Mouse (Mus musculus): ENCODE data around the gene Gpr84. TPM values are rescaled to one million over a fixed set of nuclear protein-coding genes. Genes with fewer than 3 reads are reported as not detected.
A peak's percentile ranks its signal among the peaks of the same experiment; 100 is the strongest.

Gpr84 gene
- polyA plus RNA-seq, 1 experiment: 0.43 TPM

GRCm38 (mm10) chr15:103322396-103322795 lies 12.0 kb upstream of the Gpr84 start:
- H3K27ac ChIP-seq (ENCODE audit: control insufficient read depth, insufficient read depth, low read depth, low read length): peak overlapping the region; percentile 9; the same call in 1 of the 2 replicates
- H3K27me3 ChIP-seq (ENCODE audit: control insufficient read depth, insufficient read depth, low read length): no peaks in the 10 kb centered on the region
- H3K4me3 ChIP-seq (ENCODE audit: control insufficient read depth, low read depth, low read length): peak overlapping the region; percentile 94
- peaks cover 1% of the 10 kb centered on the region; the same call in 1 of the 2 replicates for H3K36me3 ChIP-seq (ENCODE audit: control insufficient read depth, insufficient read depth, low read length)
- peaks cover 13% of the 10 kb centered on the region for H3K4me1 ChIP-seq (ENCODE audit: control insufficient read depth, insufficient read depth, low read length)
- TF ChIP-seq POLR2A (IDR thresholded peaks at IDR 0.05; ENCODE audit: control insufficient read depth, low read depth, low read length) (no peak), CTCF (IDR thresholded peaks at IDR 0.05; ENCODE audit: control insufficient read depth, insufficient read depth, insufficient replicate concordance, low read depth, low read length) (no peak)

GRCm38 (mm10) chr15:103321076-103321475 lies 10.7 kb upstream of the Gpr84 start:
- Histone ChIP-seq H3K27ac (ENCODE audit: control insufficient read depth, insufficient read depth, low read depth, low read length) (no peak overlapping the region), H3K36me3 (ENCODE audit: control insufficient read depth, insufficient read depth, low read length) (peaks cover 3% of the 10 kb centered on the region), H3K27me3 (ENCODE audit: control insufficient read depth, insufficient read depth, low read length) (no peaks in the 10 kb centered on the region), H3K4me1 (ENCODE audit: control insufficient read depth, insufficient read depth, low read length) (peaks cover 13% of the 10 kb centered on the region), H3K4me3 (ENCODE audit: control insufficient read depth, low read depth, low read length) (no peak overlapping the region)
- TF ChIP-seq POLR2A (IDR thresholded peaks at IDR 0.05; ENCODE audit: control insufficient read depth, low read depth, low read length) (no peak), CTCF (IDR thresholded peaks at IDR 0.05; ENCODE audit: control insufficient read depth, insufficient read depth, insufficient replicate concordance, low read depth, low read length) (peak; percentile 25; the same call in 1 of the 2 replicates)

GRCm38 (mm10) chr15:103318201-103318816 lies 7.9 kb upstream of the Gpr84 start:
- TF ChIP-seq CTCF (IDR thresholded peaks at IDR 0.05; ENCODE audit: control insufficient read depth, insufficient read depth, insufficient replicate concordance, low read depth, low read length): no peak
- no peak for TF ChIP-seq POLR2A (IDR thresholded peaks at IDR 0.05; ENCODE audit: control insufficient read depth, low read depth, low read length)
- peaks cover 3% of the 10 kb centered on the region for H3K36me3 ChIP-seq (ENCODE audit: control insufficient read depth, insufficient read depth, low read length)
- peaks cover 19% of the 10 kb centered on the region for H3K4me1 ChIP-seq (ENCODE audit: control insufficient read depth, insufficient read depth, low read length)
- H3K27me3 ChIP-seq (ENCODE audit: control insufficient read depth, insufficient read depth, low read length): no peaks in the 10 kb centered on the region
- H3K27ac ChIP-seq (ENCODE audit: control insufficient read depth, insufficient read depth, low read depth, low read length): no peak overlapping the region
- no peak overlapping the region for H3K4me3 ChIP-seq (ENCODE audit: control insufficient read depth, low read depth, low read length)

GRCm38 (mm10) chr15:103317731-103318130 lies 7.3 kb upstream of the Gpr84 start:
- Histone ChIP-seq H3K27me3 (ENCODE audit: control insufficient read depth, insufficient read depth, low read length) (no peaks in the 10 kb centered on the region), H3K27ac (ENCODE audit: control insufficient read depth, insufficient read depth, low read depth, low read length) (no peak overlapping the region), H3K4me3 (ENCODE audit: control insufficient read depth, low read depth, low read length) (no peak overlapping the region), H3K4me1 (ENCODE audit: control insufficient read depth, insufficient read depth, low read length) (peaks cover 19% of the 10 kb centered on the region), H3K36me3 (ENCODE audit: control insufficient read depth, insufficient read depth, low read length) (peaks cover 3% of the 10 kb centered on the region)
- TF ChIP-seq CTCF (IDR thresholded peaks at IDR 0.05; ENCODE audit: control insufficient read depth, insufficient read depth, insufficient replicate concordance, low read depth, low read length) (no peak), POLR2A (IDR thresholded peaks at IDR 0.05; ENCODE audit: control insufficient read depth, low read depth, low read length) (no peak)

GRCm38 (mm10) chr15:103317120-103317519 lies 6.7 kb upstream of the Gpr84 start:
- Histone ChIP-seq H3K36me3 (ENCODE audit: control insufficient read depth, insufficient read depth, low read length) (peaks cover 3% of the 10 kb centered on the region), H3K4me1 (ENCODE audit: control insufficient read depth, insufficient read depth, low read length) (peaks cover 15% of the 10 kb centered on the region), H3K27ac (ENCODE audit: control insufficient read depth, insufficient read depth, low read depth, low read length) (no peak overlapping the region), H3K4me3 (ENCODE audit: control insufficient read depth, low read depth, low read length) (no peak overlapping the region), H3K27me3 (ENCODE audit: control insufficient read depth, insufficient read depth, low read length) (no peaks in the 10 kb centered on the region)
- no peak for TF ChIP-seq CTCF (IDR thresholded peaks at IDR 0.05; ENCODE audit: control insufficient read depth, insufficient read depth, insufficient replicate concordance, low read depth, low read length)
- TF ChIP-seq POLR2A (IDR thresholded peaks at IDR 0.05; ENCODE audit: control insufficient read depth, low read depth, low read length): no peak

- no peak for TF ChIP-seq POLR2A (IDR thresholded peaks at IDR 0.05; ENCODE audit: control insufficient read depth, low read depth, low read length)
- Histone ChIP-seq H3K4me3 (ENCODE audit: control insufficient read depth, low read depth, low read length) (no peak overlapping the region), H3K27ac (ENCODE audit: control insufficient read depth, insufficient read depth, low read depth, low read length) (peak overlapping the region; percentile 44; the same call in 1 of the 2 replicates), H3K4me1 (ENCODE audit: control insufficient read depth, insufficient read depth, low read length) (peaks cover 15% of the 10 kb centered on the region), H3K27me3 (ENCODE audit: control insufficient read depth, insufficient read depth, low read length) (no peaks in the 10 kb centered on the region), H3K36me3 (ENCODE audit: control insufficient read depth, insufficient read depth, low read length) (peaks cover 3% of the 10 kb centered on the region)
These were observed 5.8 kb upstream of the Gpr84 start for GRCm38 (mm10) chr15:103315979-103316776.

GRCm38 (mm10) chr15:103315011-103315502 lies 4.6 kb upstream of the Gpr84 start:
- peaks cover 15% of the 10 kb centered on the region for H3K4me1 ChIP-seq (ENCODE audit: control insufficient read depth, insufficient read depth, low read length)
- TF ChIP-seq CTCF (IDR thresholded peaks at IDR 0.05; ENCODE audit: control insufficient read depth, insufficient read depth, insufficient replicate concordance, low read depth, low read length) (peak; percentile 82), POLR2A (IDR thresholded peaks at IDR 0.05; ENCODE audit: control insufficient read depth, low read depth, low read length) (0 out of 2 replicates have a peak, but pooled peaks have one; percentile 13)
- H3K36me3 ChIP-seq (ENCODE audit: control insufficient read depth, insufficient read depth, low read length): peaks cover 3% of the 10 kb centered on the region
- H3K27ac ChIP-seq (ENCODE audit: control insufficient read depth, insufficient read depth, low read depth, low read length): peak overlapping the region; percentile 60
- H3K27me3 ChIP-seq (ENCODE audit: control insufficient read depth, insufficient read depth, low read length): no peaks in the 10 kb centered on the region
- H3K4me3 ChIP-seq (ENCODE audit: control insufficient read depth, low read depth, low read length): peak overlapping the region; percentile 34; the same call in 1 of the 2 replicates
